Mouse (Mus musculus) cerebellum, adult 9-11 months (tissue): ENCODE data around the gene Spata21.
"Not testable (repeated sequence)": the region's sequence is repeated elsewhere in the genome, so short reads cannot be mapped to it uniquely, and the experiment has no call there.

Experiments
- DNase-seq: peaks from one replicate; pipeline ENCODE4 v3.0.0; 2022

The Spata21 gene

DNA sequence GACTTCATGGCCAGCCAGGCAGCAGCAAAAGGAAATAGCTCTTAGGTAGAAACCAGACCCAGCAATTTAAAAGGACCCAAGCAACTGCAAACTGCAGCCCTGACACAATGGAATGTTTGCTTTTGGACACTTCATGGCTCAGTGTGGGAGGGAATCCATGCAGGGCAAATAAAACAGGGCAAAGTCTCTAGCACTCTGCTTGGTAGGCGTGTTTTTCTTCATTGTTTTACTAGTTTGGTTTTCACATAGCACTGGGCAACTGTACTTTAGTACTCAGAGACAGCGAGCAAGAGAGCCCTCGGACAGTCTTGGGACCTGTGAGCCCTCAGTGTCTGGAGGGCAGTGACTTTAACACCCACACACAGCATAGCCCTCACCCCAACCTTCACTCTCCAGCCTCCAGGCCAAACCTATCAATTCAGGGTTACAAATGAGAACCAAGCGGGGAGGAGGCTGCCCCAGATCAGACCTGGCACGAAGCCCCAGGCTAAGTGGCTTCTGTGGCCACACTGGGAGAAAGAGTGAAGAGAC is 43.5 kb downstream of the Spata21 start:
- DNase-seq, result no peak

DNA sequence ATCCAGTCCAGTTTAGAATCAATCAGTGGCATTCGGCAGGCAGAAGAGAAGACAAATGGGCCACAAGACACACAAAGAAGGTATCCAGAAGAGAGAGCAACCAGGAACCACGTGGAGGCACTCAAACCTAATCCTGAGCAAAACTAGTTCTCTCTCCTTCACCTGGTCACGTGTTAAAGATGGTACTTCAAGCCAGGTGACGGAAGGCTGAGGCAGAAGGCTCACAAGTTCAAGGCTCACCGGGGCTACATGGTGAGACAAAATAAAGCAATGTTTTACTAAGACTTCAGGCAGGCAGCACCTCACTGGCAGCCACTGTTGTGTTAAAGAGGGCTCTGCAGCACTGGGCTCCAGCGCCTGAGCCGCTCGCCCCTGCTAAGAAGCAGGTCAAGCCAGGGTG is 44.1 kb downstream of the Spata21 start:
- DNase-seq, result no peak

DNA sequence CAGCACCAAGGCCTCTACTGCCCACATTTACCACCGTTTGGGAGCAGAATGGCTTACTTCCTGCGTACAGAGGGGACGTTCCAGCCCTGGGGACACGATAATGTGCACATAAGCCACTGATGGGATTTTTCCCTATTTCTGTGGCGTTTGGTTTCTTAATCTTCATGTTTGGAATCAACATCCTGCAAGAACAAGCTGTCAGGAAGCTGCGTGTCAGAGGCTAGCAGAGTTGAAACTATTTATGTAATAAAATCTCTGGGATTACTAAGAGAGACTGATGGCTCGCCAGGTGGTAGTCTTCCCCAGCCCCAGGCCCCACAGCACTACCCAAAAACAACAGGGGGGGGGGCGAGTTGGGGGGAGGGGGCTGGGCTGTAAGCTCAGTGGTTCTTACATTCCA is 45.1 kb downstream of the Spata21 start:
- no peak for DNase-seq

DNA sequence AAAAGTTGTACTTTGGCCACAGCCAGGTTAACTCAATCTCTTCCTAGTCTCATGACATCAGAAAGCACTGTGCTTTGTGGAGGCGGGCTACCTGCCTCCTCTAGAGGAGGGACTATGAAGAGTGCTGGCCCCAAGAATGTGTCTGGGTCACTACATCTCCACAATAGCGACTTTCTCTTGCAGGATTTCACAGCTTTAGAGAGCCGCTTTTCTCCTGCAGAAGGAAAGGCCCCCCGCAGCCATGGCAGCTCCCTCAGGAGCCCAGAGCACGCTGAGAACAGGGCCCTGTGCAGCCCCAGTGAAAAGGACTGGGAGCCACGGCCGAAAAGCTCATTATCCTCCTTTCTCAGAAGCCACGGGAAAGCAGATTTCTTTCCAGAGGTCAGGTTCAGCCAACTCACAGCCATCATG is 45.9 kb downstream of the Spata21 start:
- DNase-seq, result no peak

DNA sequence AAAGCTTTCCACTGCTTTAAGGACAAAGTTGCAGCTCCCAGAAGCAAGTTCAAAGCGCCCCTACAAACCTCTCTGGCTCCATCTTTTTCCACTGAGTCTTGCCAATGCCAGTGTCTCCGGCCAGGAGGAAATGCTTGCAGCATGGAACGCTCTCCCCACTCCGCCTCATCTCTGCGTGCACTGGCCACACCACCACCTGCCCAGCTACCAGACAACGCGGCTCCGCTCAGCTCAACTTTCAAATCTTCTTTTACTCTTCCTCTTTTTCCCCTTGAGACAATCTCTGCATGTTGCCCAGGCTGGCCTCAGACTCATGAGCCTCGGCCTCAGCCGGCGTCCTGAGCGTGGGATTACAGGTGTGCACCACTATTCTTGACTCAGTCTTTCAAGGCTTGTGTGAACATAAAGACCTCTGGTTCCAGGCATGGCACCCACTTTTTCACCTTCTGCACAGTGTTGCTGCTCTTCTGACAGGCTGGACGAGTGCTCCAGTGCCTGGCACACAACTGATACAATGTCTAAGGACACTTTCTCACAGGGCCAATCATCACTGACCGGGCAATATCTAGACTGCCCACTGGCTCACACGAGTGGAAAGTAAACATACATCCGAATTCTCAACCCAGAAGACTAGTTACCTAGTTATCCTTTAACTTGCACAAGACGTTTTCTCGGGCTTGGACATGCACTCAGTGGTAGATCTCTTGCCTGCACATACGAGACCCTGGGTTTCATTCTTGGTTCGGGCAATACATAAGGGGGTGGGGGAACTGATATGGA is 46.8 kb downstream of the Spata21 start:
- no peak for DNase-seq

DNA sequence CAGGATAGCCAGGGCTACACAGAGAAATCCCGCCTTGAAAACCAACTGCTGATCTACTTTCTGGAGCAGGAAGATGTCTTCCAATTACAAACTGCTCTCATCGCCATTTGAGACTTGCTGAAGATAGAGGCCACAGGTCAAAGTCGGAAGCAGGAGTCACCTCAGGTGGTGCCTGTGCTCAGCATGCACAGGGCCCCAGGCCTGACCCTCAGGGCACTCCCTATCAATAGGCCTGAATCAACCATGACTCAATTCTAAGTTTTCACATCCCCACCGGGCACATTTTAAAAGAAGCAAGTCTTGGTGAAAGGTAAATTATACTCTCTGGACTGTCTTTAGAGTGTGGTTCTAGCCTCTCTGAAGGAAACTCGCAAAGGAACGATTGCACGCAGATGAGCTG is 48.0 kb downstream of the Spata21 start:
- DNase-seq, result no peak

DNA sequence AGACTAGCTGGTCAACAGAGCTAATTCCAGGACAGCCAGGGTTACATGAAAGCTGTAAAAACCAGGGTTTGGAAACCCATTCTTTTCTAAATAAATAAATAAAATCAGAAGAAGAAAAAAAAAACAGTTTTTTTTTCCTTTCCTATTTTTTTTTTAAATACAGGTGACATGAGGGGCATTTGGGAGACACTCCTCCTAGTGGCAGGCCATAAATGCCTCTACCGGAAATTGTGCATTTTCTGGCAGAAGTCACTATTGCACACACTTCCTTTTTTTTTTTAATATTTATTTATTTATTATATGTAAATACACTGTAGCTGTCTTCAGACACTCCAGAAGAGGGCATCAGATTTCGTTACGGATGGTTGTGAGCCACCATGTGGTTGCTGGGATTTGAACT is 49.6 kb downstream of the Spata21 start:
- not testable (repeated sequence) for DNase-seq

DNA sequence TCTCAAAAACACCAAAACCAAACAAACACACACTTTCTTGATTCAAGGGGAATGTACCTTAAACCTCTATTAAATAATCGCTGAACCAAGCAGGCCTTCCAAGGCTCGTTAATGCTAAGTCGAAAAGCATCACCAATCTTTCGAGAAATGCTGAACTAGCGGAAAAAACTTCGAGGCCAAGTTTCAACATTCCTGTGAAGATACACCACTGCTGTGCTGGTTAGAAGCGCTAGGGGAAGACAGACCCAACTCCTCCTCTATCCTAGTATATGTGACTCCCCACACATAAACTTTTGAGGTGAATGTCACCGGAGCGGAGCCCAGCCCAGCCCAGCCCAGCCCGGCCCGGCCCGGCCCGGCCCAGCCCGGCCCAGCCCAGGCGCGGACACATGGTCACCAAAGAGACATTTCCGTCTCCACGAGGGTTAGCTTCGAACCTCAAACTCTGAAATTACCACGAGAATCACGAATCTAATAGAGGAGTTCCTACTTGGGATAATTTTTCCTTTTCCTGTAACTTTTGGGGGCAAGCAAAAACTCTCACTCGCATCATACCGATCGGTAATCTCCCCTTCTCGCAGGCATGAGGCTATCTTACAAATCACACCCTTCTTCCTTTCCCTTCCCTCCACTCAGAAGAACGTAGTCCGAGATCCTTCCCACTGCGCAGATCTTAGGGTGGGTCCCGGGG is 50.4 kb downstream of the Spata21 start:
- no peak for DNase-seq

DNA sequence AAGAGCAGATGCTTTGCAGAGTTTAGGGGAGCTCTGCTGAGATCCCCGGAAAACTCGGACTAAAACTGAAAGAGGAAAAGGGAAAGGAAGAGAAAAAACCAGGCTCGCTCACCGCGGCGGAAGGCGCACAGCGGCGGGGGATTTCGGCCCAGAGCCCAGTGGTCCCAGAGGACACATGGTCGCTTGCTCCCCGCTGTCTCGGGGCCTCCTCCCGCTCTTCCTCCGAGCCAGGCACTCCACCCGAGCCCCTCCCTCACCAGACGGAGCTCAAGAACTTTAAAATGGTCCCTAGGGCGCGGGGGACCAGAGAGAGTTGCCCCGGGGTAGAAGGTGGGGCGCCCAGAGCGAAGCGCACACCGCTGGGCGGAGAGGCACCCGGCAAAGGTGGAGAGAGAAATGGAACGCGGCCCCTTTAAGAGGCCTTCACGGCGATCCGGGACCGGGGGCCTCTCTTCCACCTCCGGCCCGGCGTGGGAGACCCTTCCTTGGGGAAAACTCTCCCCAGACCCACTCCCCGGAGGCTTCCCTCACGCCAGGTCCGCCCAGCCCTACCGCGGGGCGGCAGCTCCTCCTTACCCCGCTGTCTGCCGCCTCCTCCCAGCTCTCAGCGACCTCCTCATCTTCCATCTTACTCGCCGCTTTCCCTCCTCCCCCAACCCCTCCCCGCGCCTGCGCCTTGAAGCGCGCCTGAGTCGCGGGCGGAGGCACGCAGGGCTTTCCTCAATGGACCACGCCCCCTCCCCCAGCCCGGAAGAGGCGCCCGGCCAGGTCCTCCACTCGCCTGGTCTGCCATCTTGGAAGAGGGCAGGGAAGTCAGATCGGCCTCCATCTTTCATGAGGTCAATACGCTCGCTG is 51.2 kb downstream of the Spata21 start, which contains the start of gene Szrd1:
Szrd1 (minus strand) TSS at position 660 of the 855 bp plus-strand sequence.
- DNase-seq, result peak; percentile 99

DNA sequence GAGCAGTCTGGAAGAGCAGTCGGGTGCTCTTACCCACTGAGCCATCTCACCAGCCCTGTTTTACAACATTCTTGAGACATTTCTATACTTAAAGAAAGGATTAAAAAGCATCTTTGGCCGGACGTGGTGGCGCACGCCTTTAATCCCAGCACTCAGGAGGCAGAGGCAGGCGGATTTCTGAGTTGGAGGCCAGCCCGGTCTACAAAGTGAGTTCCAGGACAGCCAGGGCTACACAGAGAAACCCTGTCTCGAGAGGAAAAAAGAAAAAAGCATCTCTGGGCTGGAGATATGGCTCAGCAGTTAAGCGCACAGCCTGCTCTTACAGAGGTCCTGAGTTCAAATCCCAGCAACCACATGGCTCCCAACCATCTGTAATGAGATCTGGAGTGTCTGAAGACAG is 52.2 kb downstream of the Spata21 start:
- DNase-seq, result peak; percentile 55

DNA sequence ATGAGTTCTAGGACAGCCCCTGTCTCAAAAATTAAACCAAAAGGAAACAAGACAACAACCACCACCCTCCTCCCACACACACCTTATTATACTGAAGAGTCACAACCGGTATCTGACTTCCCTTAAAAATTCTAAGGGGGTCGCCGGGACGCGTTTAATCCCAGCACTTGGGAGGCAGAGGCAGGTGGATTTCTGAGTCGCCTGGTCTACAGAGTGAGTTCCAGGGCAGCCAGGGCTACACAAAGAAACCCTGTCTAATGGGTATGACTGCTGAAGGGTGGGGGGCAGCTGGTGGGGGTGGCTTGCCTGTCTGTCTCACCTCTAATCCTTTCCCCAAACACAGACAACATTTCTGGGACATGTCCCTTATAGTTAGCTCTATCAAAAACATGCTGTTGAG is 52.8 kb downstream of the Spata21 start:
- peak; percentile 42 for DNase-seq

DNA sequence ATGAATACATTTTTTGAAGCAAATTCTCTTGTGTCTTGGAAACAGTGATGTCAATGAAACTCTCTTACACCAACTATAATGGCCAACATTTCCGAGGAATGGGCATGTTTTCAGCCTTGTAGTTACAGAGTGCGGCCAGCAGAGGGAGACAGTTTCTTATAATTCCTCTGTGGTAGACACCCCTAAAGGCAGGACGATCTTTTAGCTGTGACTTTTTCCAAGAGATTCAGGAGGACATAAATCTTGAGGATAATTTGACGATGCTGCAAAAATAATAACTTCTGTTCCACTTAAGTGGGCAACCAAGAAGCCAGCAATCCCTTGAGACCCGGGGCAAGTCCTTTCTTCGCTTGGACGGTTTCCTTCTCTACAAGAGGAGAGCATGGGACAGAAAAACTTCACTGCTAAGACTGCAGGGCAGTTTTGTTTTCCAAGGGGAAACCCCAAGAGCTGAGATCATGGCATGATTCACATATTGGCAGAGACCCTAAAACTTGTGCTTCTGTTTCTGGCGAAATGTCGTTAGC is 54.2 kb downstream of the Spata21 start:
- peak; percentile 79 for DNase-seq

DNA sequence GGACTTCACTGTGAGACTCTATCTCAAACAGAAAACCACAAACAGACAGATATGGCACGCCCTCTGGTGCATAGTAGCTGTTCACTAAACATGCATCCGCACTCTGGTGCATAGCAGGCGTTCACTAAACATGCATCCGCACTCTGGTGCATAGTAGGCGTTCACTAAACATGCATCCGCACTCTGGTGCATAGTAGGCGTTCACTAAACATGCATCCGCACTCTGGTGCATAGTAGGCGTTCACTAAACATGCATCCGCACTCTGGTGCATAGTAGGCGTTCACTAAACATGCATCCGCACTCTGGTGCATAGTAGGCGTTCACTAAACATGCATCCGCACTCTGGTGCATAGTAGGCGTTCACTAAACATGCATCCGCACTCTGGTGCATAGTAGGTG is 57.0 kb downstream of the Spata21 start:
- not testable (repeated sequence) for DNase-seq

DNA sequence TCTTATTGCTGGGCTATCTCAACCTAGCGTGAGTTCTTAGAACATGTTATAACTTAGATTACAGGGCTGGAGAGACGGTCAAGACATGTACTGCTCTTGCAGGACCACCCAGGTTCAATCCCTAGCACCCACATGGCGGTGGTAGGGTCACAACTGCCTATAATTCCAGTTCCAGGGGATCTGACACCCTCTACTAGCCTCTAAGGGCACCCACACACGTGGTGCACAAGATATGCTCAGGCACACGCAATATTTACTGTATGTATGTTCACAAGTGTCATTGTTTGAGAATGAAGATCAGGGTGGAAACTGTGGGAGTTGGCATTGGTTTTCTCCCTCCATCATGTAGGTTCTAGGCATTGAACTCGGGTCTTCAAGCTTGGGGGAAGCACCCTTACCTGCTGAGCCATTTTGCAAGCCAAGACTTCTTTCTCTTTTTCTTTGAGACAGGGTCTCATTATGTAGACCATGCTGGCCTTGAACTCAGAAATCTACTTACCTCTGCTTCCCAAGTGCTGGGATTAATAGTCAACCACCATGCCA is 58.4 kb downstream of the Spata21 start:
- DNase-seq, result no peak

DNA sequence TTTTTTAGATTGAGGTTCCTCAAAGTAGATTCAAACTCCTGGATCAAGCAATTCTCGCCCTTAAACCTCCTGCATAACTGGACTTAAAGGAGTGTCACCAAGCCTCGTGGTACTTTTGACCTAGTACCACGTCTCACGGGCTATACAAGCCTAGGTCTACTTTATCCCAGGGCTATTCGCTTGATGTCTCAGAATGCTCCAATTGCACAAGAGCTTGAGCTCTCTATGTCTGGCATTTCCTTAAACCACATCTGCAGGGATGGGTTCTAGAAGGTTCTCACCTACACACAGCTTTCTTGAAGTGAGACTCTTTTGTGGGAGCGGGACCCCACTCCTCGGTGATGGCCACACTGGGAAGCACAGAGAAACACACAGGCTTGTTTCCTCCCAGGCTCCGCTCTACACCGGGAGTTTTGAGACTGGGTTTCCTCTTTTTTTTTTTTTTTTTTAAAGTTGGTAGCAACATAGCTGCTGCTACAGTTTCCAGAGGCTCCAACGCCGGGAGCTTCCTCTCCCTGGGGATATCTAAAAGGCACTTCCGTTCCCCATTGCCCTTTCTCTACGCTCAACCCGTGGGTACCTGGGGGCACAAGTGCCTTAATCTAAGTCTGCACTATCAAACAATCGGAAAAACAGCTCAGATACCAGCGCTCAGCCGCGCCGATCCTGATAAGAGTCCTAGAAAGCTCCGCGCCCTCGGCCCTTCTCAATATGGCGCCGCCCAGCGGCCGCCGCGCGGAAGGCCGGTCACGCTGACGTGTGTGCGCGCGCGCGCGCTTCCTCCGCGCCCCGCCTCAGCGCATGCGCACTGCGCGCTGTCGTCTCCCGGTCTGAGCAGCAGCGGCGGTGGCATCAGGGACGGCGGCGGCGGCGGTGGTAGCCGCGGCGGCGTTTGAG is 59.2 kb downstream of the Spata21 start, which contains the start of gene Fbxo42:
Fbxo42 (plus strand) TSS at position 802 of the 897 bp plus-strand sequence.
- DNase-seq, result peak; percentile 93

DNA sequence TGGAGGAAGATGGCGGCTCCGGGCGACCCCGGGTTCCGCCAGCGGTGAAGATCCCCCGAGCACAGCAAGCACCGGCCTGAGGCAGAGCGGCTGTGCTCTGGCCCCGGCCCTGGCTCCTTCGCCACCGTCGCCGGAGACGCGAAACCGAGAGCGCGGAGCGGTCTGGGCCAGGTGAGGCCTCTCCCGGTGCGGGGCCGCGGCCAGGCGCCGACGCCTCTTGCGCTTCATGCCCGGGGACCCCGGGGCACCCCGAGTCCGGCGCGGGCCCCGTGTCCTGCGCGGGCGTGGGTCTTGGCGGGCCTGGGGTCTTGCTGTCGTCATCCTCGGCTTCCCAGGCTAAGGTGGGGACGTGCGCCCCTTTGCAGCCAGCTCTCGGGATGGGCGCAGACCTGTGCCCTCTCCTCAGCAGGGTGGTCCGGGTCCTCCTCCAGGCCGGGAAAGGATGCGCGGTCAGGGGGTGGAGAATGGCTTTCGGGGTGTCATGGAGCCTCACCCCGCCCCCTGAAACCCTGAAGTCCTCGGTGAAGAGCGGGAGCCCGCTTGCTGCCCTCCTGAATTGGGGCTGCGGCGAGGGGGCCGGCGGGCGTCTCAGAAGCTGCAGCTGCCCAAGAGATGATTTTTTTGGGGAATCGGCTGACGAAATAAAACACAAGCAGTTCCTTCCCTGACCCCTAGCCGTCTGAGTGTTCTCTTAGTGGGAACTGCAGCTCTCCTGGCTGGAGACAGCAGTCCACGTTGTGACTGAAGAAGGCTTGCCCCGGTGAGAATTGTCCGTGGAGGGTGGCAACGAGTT is 60.1 kb downstream of the Spata21 start:
- DNase-seq, result no peak

DNA sequence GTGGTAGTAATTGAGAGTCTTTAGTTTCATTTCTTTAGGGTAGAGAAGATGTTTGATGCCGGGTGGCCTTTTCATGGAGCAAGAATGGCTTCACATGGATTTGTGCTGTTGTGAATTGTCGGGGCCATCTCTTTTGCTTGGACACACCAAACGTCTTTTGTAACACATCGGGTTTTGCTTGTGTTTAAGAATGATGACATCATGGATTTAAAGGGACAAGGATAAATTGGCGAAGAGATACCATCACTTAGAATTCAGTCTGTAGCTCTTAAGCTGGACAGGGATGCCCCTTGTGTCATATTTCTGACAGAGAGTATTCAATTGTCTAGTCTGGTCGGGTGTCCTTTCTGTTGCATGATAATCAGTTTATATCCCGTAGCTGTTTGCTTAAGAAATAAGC is 61.0 kb downstream of the Spata21 start:
- no peak for DNase-seq

DNA sequence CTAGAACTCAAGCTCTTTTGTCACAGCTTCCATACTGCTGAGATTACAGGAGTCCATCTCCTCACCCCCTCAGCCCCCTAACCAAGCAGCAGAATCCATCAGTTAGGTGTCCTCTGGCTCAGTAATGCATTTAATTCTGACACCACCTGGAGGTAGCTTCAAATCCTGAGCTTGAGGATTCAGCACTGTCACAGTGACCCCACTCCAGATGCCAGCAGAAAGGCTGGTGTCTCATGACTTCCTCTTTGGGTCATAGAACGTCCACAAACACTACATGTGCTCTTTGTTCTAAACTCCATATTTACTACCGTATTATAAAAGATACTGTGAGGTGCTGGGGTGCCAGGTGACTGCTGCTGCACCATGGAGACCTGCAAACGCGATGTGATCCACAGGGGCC is 69.4 kb downstream of the Spata21 start:
- DNase-seq, result no peak

DNA sequence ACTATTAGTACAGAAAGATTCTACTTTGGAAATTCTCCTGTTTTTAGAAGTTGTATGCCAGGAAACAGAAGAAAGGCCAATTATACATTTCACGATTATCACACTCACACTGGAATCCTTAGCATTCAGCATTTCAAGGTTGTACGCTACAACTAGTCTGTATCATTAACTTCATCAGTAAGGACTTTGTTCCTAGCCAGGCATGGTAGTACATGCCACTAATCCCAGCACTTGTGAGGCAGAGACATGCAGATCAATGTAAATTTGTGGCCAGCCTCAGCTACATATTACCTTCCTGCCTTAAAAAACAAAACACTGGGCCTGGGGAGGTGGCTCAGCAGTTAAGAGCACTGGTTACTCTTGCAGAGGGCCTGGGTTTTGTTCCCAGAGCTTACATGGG is 70.5 kb downstream of the Spata21 start:
- DNase-seq, result no peak

DNA sequence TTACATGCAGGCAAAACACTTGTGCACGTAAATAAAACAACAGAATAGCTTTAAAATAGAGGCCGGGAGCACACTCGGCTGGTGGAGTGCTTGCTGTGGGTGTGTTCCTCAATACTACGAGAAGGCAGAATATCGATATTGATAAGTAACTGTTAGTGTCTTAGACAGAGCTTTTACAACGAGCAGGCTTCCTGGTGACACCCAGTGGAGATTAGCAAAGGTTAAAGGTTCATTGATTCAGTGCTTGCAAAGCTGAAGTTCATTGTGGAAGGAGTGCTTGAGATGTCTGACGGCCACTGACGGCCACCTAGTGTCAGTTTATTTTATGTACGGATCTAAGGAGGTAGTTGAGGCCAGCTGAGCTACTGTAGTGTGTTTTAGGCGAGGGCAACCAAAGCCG is 71.0 kb downstream of the Spata21 start:
- no peak for DNase-seq

DNA sequence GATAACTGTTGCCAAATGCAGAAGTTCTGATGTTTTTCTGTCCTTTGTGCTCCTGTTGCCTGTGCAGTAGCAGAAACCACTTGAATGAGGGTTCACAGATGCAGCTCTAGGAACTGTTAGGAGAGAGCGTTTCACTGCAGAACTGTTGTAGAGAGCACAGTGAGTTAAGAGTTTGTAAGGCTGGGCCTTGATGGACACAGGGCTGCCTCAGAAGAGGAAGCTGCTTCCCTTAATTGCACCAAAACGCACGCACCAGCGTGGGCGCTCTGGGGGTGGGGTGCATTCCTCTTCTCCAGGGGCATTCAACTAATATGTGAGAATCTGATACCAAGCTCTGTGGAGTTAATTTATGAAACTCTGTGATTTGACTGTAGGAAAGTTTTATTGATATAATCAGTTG is 71.5 kb downstream of the Spata21 start:
- DNase-seq, result no peak
